Mouse (Mus musculus): ENCODE measurements around the gene Tmem217.

DNA sequence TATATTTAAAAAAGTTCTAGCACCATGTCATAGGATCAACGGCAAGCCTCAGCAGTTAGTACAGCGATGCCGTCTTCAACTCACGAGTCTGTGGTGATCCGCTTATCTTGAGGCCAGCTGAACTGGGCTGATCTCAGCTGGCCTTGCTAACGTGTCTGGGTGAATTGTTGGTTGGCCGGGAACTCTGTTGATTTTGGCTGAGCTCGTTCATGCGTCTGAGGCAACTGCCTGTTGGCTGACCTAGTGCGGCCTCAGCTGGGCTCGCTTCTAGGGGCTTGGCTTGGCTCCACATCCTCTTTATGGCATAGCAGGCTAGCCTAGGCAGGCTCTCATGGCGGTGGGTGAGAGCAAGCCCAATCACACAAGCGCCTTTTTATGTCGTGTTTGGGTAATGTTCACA is 10.8 kb downstream of the Tmem217 start:
- TF ChIP-seq CTCF (IDR thresholded peaks at IDR 0.05; ENCODE audit: low read depth) = no peak
- TF ChIP-seq EP300 (IDR thresholded peaks at IDR 0.05; ENCODE audit: low read depth) = no peak

All from heart, postnatal 0 days (tissue).